Mouse (Mus musculus) T-helper 1 cell (primary cell): ENCODE data around the gene Gm9817.
"Not testable (repeated sequence)": the region's sequence is repeated elsewhere in the genome, so short reads cannot be mapped to it uniquely, and the experiment has no call there.

Source experiments
- in situ Hi-C: fragments of 300-600 bp; cut with MboI, MseI; formaldehyde crosslinking; loops from one replicate; pipeline ENCODE4 v1.15.1; 2025; ENCODE audit warnings: high pct_unique_total_duplicates

Gene Gm9817

GRCm38 (mm10) chr13:45078392-45078791, at the start of gene Gm9817:
Gm9817 (plus strand) TSS chr13:45078692.
- in situ Hi-C loops: not testable (repeated sequence)

GRCm38 (mm10) chr13:45029791-45030190, 48.7 kb upstream of the Gm9817 start:
- in situ Hi-C loops: loop anchor here (5.0 kb wide), 1 partner anchor 448 kb away; no protein-coding TSS in a partner anchor

GRCm38 (mm10) chr13:45030830-45031229, 47.7 kb upstream of the Gm9817 start:
- in situ Hi-C loops: loop anchor here (5.0 kb wide), 1 partner anchor 446 kb away; no protein-coding TSS in a partner anchor

DNA sequence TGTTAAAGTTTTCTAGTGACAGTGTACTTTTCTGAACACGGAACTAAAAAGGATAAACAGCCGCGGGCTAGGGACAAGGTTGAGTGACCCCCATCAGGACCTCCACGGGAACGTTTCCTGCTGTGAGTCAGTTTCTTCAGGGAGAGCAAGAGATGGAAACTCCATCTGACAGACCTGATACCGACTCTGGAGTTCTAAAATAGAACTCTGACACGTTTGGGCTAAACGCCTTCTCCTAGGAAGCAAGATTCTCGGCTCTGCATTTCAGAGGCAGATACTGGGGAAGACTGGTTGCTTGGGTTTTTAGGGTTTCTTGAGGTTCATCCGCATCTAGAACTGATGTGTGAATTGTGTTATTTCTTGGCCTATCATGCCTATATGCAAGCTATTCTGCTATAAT, 47.2 kb upstream of the Gm9817 start:
- in situ Hi-C loops: loop anchor here (5.0 kb wide), 1 partner anchor 446 kb away; no protein-coding TSS in a partner anchor

- in situ Hi-C loops: loop anchor here (5.0 kb wide), 1 partner anchor 446 kb away; no protein-coding TSS in a partner anchor
Observed at GRCm38 (mm10) chr13:45031748-45032147, 46.7 kb upstream of the Gm9817 start.

GRCm38 (mm10) chr13:45032484-45032883, 46.0 kb upstream of the Gm9817 start:
- in situ Hi-C loops: loop anchor here (5.0 kb wide), 1 partner anchor 445 kb away; no protein-coding TSS in a partner anchor

DNA sequence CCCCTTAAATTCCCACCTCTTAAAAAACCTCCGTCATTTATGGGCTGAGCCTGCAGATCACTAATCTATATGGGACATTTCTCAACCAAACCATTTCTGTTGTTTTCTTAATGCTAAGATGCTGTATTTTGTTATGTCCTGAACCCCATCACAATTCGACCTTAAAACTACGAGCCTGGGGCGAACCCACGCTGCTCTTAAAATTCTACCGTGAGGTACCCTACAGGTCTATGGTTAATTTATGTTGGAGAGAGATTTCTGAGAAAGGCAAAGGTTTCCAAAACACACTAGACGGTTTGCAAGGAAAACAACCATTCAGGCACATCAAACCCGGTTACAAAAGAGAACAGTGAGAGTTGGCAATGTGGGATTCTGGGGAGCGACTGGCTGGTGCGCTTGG, 45.1 kb upstream of the Gm9817 start:
- in situ Hi-C loops: loop anchor here (5.0 kb wide), 1 partner anchor 444 kb away; no protein-coding TSS in a partner anchor

GRCm38 (mm10) chr13:45034759-45035158, 43.7 kb upstream of the Gm9817 start:
- in situ Hi-C loops: loop anchor here (5.0 kb wide), 1 partner anchor 443 kb away; no protein-coding TSS in a partner anchor

- in situ Hi-C loops: no loop called here
Observed at GRCm38 (mm10) chr13:45036417-45036816, 42.1 kb upstream of the Gm9817 start.

- in situ Hi-C loops: no loop called here
Observed at GRCm38 (mm10) chr13:45040195-45040594, 38.3 kb upstream of the Gm9817 start.

- in situ Hi-C loops: no loop called here
Observed at GRCm38 (mm10) chr13:45040741-45041140, 37.8 kb upstream of the Gm9817 start.

- in situ Hi-C loops: no loop called here
Observed at GRCm38 (mm10) chr13:45043466-45043865, 35.0 kb upstream of the Gm9817 start.

DNA sequence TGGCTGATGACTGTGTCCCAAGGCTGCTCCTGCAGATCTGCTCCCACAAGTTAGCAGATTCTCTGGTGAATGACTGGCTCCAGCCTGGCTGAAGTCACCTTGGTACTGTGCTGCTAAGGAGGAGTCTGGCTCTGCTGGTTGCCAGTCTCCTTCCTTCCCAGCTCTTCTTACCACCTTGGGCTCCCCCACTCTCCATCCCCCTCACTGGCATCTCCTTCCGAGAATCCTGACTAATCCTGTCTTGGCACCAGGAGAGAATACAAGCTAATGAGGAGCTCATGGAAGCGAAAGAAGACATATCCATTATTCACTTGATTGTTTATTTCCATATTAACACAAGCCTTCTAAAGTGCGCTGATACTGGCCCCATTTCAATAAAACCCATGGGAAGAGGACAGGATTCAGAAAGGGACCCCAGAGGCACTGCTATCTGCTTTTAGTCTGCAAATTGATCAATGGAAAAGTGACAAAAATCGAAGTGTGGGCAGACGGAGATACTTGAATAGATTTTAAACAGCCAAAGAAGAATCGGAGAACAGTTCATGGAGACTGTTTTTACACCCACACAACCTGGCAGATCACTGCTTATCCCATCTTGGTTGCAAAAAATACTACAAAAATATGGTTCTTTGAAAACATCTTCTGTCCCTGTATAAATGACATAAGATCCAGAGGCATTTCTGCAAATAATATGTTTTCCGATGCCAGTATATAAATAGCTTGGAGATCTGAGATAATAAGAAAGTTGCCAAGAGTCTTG, 29.1 kb upstream of the Gm9817 start:
- in situ Hi-C loops: no loop called here

- in situ Hi-C loops: no loop called here
Observed at GRCm38 (mm10) chr13:45052805-45053204, 25.7 kb upstream of the Gm9817 start.

DNA sequence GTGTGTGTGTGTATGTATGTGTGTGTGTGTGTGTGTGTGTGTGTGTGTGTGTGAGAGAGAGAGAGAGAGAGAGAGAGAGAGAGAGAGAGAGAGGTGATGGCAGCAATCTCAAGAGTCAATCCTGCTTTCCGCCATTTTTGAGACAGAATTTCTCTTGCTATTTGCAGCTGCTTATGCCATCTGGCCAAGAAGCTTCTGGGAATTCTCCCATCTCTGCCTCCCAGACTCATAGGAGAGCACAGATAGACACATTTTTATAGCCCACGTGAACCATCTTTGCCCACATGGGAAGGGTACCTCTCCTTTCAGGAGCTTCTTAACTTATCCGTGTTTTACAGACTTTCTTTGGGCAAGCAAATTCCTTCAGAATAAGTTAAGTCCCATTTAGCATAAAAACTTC, 24.6 kb upstream of the Gm9817 start:
- in situ Hi-C loops: no loop called here

- in situ Hi-C loops: no loop called here
Observed at GRCm38 (mm10) chr13:45059206-45059605, 19.3 kb upstream of the Gm9817 start.

- in situ Hi-C loops: no loop called here
Observed at GRCm38 (mm10) chr13:45063146-45063545, 15.3 kb upstream of the Gm9817 start.

DNA sequence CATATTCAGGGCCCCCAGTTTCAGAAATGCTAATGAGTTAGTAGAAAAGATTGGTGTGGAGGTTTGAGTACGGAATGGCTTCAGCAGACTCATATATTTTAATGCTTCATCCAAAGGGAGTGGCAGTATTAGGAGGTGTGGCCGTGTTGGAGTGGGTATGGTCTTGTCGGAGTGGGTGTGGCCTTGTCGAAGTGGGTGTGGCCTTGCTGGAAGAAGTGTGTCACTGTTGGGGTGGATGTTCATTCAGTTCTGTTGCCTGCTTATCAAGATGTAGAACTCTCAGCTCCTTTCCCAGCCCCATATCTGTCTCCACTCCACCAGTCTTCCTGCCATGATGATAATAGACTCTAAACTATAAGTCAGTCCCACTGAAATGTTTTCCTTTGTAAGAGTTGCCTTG, 13.5 kb upstream of the Gm9817 start:
- in situ Hi-C loops: no loop called here

DNA sequence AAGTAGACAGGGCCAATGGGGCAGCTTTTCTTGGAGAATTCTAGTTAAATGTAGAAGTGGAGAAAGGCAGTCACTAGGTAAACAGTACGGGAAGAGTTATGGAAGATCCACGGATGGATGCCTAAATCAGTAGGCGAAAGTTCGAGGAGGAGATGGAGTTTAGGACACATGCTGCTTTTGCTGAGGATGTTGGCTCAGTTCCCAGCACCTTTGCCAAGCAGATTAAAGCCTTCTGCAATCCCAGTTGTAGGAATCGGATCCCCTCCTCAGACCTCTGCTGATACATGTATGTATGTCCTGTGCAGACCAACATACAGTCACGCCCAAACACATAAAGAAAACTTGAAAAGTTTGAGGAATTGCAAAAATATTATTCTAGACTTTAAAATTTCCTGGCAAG, 8.1 kb upstream of the Gm9817 start:
- in situ Hi-C loops: no loop called here

GRCm38 (mm10) chr13:45075012-45075411, 3.5 kb upstream of the Gm9817 start:
- in situ Hi-C loops: no loop called here

- in situ Hi-C loops: no loop called here
Observed at GRCm38 (mm10) chr13:45075715-45076114, 2.8 kb upstream of the Gm9817 start.

DNA sequence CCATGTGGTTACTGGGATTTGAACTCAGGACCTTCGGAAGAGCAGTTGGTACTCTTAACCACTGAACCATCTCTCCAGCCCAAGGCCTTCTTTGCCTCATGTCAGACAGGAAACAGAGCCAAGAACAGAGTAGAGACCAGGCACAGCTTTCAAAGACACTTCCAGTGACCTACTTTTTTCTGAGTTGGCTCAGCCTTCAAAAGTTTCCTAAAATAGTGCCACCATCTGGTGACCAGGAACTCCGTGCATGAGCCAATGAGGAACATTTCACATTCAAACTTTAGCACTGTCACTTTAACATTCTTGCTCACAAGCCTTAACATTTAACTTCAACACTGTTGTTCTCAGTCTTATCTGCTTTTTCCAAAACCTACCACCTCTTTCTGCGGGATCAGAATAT, 2.3 kb downstream of the Gm9817 start:
- in situ Hi-C loops: no loop called here

DNA sequence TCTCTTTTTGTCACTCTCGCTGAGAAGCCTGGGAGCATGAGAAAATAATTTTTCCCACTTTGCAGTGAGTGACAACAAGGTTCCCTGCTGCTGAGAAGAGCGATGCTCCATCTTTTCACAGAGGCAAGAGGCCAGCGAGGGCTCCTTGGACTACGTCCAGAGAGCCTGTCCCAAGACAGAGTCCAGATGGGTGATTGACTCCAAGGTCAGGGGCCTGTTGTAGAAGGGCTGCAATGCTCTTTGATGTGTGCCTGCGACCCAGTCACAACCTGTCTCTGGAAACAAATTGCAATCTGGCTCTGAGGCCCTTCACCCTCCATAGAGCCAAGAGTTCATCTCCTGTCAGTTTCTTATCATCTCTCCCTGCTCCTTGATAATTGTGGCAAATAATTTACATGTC, 5.2 kb downstream of the Gm9817 start:
- in situ Hi-C loops: no loop called here
